Mouse (Mus musculus): ENCODE measurements at regions not wholly inside any gene's neighbourhood (a gene's known extent, or its start where the extent isn't known, plus 50 kb on each side); places are given as distances from the start of the nearest gene placed in this dataset.
A peak's percentile ranks its signal among the peaks of the same experiment; 100 is the strongest.
"Not testable (repeated sequence)": the region's sequence is repeated elsewhere in the genome, so short reads cannot be mapped to it uniquely, and the experiment has no call there.

DNA sequence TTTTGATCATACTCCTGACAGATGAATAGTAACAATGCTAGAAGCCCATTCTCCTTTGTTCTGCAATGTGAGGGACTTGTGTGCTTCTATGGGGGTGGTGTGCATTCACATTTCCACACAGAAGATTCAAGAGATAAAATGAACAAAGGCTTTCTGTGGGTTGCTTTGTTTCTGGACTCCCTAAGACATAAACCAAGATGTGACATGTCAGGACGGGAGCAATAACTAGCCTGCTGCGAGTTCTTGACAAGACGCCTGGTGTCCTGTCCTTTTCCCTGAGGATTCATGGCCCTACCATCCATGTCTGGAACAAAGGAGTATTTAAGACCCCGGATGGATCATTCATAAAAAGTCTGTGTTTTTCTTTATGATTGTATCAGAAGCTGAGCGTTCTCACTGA lies 874.7 kb downstream of the Robo1 start:
- peak; percentile 76 for DNase-seq (ENCODE audit: extremely low read depth, low read depth, low spot score)

DNA sequence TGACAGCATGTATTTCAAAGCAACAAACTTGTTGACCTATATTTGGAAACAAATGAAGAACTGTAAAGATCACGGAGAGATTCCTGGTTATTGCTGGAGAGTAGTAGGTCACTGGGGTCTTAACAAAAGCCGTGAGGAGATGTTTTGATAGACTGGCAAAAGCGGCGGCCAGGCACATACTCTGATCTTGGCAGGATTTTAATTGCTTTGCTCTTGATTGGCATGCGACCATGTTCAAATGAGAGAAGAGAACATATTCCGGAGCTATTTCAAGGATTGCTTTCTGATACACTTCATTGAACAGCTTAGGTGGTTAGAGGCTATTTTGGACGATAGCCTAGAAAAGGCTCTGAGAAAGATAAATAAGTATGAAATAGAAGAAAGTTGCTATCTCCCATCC lies 874.2 kb downstream of the Robo1 start:
- DNase-seq (ENCODE audit: extremely low read depth, low read depth, low spot score), result peak; percentile 56

DNA sequence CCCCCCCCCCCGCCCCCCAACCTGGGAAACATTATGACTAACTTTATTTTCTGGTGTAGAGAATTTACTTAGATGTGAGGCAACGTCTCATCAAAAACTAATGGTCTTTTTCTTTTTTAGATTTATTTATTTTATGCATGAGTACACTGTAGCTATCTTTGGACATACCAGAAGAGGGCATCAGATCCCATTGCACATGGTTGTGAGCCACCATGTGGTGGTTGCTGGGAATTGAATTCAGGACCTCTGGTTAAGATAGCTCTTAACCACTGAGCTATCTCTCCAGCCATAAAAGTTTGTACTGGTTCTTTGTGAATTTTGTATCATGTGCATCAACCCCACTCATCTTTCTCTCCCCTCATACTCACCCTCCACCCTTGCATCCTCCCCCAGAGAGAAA lies 847.3 kb downstream of the Robo1 start:
- no peak for DNase-seq (ENCODE audit: extremely low read depth, low read depth, low spot score)

DNA sequence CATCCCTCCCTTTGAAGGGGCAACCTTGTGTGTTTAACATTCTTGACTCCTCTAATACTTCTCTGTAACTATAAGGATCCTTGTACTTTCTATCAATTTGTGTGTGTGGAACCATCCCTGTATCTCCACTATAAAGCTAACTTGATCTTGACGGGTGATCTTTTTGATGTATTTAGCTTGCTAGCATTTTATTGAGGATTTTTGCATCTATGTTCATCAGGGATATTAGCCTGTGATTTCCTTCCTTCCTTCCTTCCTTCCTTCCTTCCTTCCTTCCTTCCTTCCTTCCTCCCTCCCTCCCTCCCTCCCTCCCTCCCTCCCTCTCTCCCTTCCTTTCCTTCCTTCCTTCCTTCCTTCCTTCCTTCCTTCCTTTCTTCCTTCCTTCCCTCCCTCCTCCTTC lies 819.8 kb downstream of the Robo1 start:
- not testable (repeated sequence) for DNase-seq (ENCODE audit: extremely low read depth, low read depth, low spot score)

DNA sequence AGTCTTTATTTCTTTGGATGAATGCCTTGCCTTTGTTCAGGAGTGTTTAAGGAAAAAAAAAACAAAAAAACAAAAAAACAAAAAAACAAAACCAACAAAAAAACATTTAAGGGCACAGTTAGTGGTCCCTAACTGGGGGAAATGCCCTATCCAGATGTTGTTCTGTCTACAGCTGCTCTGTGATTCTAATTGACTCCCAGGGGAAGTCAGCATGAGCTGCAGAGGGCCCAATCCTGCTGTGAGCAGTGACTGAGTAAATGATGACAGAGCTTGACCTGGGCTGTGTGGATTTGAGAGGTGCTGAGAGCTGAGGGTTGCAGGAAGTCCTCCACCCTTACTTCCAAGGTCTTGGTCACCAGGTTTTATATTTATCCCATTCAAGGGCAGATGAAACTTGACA lies 812.5 kb downstream of the Robo1 start:
- DNase-seq (ENCODE audit: extremely low read depth, low read depth, low spot score), result no peak

DNA sequence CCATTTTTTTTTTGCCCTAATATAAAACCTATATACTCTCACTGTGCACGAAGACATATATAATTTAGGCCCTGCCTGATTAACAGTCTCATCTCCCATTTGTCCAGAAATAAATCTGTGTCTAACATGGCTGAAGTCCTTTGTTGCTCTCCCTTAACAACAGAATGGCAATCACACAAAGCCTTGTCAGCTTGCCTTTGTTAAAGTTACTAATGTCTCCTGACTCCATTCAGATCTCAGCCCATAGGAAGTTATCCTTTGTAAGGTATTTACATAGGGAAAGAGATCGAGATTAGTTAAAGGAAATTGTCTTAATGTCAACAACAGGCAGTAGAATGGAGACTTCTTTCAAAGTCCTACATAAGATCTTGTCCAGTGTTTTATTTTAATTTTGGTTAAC lies 809.2 kb downstream of the Robo1 start:
- DNase-seq (ENCODE audit: extremely low read depth, low read depth, low spot score), result no peak

DNA sequence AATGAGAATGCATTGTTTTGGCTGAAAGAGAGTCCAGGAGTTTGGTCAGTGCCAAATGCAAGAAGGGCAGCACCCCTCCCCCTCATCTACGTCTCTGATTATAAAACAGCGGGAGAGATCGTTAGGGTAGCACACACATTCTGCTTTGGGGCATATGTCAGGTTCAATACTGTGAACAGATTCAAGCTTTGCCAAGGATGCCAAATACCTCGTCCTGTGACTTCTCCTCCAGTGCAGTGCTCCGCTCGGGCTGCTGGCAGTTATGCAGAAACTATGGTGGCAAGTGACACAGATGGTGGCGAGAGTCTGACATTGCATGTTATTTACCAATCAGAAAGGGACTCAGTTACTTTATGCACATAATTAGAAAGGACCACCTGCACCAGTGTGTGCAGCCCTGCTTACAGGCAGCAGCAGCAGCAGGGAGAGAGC lies 799.9 kb downstream of the Robo1 start:
- no peak for DNase-seq (ENCODE audit: extremely low read depth, low read depth, low spot score)

DNA sequence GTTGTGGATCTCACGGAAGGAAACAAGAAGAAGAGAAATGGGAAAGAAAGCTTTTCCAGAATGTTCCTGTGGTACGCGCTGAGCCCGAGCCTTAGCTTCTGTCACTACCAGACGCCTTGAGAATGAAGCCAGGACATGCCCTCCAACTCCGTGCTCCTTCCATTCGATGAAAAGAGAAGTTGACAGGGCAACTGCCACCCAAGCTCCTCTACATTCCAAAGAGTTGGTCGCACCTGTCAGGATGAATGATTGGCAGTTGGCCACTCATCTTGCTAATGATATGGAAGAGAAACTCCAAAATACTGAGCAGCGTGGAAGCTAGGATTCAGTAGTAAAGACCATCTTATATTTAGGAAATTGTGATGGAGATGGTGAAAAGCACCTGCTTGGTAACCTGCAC lies 799.5 kb downstream of the Robo1 start:
- DNase-seq (ENCODE audit: extremely low read depth, low read depth, low spot score), result no peak

DNA sequence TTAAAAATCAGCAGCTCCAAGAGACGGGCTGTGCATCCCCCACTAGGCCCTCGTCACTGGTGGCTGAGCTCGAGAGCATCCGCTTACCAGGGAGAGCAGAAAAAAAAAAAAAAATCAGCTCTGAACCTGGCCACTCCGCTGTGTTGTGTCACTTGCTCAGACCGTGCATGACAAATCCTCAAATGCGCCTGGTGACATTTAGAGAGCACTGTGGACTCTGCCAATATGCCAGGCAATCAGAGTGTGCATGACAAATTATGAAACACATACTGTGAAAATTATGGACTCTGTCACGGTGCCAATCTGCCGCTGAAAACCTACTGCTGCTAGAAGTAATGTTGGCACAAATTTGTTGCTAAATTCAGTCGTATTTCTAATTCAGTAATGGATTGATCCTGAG lies 797.4 kb downstream of the Robo1 start:
- peak; percentile 34 for DNase-seq (ENCODE audit: extremely low read depth, low read depth, low spot score)

DNA sequence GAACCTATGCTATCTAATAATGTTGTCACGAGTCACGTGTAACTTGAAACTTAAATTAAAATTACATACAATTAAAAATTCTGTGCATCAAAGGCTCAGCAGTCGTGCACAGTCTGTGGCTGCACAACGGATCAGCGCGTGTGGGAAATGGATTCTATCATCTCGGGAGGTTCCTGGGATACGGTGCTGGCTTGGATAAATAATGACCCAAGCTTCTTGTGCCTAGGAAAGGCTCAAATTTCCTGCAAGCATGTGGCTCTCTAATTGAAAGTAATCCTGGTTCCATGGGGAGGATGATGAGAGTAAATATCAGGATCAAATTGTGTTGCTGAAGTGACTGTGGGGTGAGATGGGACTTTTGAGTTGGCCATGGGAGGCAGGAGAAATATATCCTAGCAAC lies 792.2 kb downstream of the Robo1 start:
- no peak for DNase-seq (ENCODE audit: extremely low read depth, low read depth, low spot score)

DNA sequence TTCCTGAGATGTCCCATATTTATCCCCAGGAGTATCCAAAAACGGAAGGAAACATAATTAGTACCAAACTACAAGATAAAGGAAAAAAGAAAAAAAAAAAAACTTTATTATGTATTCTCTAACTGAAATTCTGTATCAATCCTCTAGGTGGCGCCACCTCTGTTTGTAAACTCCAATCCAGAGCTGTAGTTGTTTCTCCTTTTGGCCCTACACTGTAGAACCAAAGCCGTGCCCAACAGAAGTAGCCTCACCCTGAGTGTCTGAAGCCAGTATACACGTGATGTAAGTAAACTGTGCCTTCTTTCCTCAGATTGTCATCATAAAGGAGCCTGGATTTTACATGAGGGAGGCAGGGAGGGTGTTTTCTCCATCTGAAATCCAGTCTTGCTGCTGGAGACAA lies 790.7 kb downstream of the Robo1 start:
- no peak for DNase-seq (ENCODE audit: extremely low read depth, low read depth, low spot score)

DNA sequence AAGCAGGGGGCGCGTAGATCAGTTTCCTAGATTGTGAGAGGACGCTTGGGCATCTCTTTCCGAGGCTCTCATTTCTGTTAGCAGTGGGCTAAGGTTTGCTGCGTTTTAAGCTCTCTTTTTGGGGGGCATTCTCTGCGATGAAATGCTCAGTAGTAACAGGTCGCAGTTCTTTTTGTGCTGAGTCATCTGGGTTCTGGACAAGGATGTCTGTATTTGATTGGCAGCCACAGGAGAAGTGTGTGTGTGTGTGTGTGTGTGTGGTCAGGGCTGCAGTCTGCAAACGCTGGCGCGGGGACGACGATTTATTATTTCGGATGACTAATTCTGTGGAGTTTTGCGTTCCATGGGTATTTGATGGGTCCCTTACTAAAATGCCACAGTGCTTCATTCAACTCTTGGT lies 789.1 kb downstream of the Robo1 start:
- no peak for DNase-seq (ENCODE audit: extremely low read depth, low read depth, low spot score)

DNA sequence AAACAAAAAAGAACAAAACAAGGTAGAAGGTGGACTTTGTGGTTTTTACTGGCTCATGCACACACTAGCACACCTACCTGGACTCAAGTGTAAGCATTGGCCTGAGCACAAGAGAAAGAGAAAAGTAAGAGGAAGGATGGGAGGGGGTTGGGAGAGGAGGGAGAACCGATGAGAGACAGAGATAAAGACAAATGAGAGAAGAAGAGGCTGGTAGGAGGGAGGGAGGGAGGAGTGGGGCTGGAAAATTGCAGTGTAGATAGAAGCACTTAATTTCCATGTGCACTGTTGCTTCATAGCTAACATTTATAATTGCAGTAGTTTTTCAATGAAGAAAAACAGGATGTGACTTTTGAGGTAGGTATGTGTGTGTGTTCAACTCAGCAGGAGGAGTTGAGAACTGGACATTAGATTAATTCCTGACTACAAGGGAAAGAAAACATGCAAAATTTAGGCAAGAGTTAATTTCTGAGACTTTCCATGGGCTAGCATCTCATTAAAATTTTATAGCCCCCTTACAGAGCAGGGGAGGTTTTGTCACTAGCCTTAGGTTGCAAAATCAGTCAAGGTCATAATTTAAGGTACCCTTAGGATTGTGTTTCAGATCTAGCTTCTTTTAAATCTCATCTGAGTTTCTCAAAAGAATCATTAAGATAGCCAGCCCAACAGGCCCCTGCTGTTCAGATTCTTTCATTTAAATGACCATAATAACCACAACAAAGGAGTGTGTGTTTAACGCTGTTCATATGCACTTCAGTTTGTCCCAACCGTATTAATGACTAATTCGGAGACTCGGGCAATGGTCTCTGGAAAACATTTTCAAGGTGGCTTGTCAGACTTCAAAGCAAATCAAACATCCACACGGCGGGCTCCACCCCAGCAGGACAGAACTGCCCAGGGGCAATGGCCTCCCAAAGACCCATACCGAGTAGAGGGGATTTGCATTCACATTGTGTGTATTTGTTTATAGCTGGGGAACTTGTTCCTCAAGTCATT lies 788.3 kb downstream of the Robo1 start:
- DNase-seq (ENCODE audit: extremely low read depth, low read depth, low spot score), result no peak

Data from fat pad, adult 2 months (tissue).